Mouse (Mus musculus): ENCODE results near the gene Nup214. TPM values are rescaled to one million over a fixed set of nuclear protein-coding genes. Genes with fewer than 3 reads are reported as not detected.

Gene Nup214
- polyA plus RNA-seq, 1 experiment from 2014 or later: 94.7 TPM

DNA sequence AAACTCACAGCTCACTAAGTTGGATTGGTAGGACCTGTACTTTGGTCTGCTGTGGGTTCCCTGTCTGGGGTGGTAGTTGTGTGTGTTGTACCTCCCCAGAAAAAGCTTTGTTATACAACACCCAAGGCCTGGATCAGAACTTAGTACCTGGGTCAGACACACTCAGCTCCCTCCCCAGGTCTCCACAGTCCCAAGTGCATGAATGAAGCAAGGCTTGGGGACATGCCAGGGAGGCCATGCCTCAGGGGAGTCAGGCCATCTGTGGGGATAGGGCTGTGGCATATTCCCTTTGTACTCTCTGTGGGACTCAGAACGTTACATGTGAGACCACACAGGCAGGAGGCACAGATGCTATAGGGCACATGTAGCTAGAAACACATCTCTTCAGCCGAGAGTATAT lies 115.9 kb downstream of the Nup214 start:
- WGBS: 79% methylated on average over 2 of the region's 2 CpGs
- no peak for ATAC-seq (replicated peaks; ENCODE audit: low FRiP score)

DNA sequence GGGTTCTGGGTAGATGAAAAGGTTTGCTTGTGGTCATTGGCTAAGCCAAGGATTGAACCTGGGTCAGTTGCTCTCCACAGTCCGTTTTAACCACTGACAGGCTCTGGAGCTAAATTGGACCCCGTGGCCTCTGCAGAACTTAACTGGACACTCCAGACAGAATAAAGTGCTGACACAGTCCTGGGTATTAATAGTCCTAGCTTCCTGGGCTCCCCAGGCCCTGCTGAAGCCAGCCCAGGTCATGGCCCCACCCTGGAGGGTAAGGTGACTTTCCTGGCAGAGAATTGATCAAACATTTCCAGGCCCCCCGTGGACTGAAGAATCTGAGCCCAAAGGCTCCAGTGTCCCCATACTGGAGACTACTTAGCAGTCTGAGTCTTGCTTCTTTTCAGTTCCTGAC lies 117.7 kb downstream of the Nup214 start:
- H3K27ac ChIP-seq: no peak overlapping the region
- no peak overlapping the region for H3K4me3 ChIP-seq (replicated peaks)
- peaks cover 24% of the 10 kb centered on the region for H3K4me1 ChIP-seq
- H3K9me3 ChIP-seq (replicated peaks): no peaks in the 10 kb centered on the region
- H3K4me2 ChIP-seq: no peak overlapping the region
- no peak for ATAC-seq (replicated peaks; ENCODE audit: low FRiP score)
- WGBS: 74% methylated on average over 3 of the region's 3 CpGs
- H3K9ac ChIP-seq: no peak overlapping the region
- no peaks in the 10 kb centered on the region for H3K36me3 ChIP-seq
- H3K27me3 ChIP-seq: peaks cover 53% of the 10 kb centered on the region

More for the DNA sequence above, 115.9 kb downstream of the Nup214 start:
- Histone ChIP-seq H3K4me2 (no peak overlapping the region), H3K9ac (no peak overlapping the region), H3K4me1 (peaks cover 13% of the 10 kb centered on the region), H3K36me3 (no peaks in the 10 kb centered on the region), H3K4me3 (replicated peaks) (no peak overlapping the region), H3K27ac (no peak overlapping the region), H3K27me3 (peaks cover 72% of the 10 kb centered on the region), H3K9me3 (replicated peaks) (no peaks in the 10 kb centered on the region)

DNA sequence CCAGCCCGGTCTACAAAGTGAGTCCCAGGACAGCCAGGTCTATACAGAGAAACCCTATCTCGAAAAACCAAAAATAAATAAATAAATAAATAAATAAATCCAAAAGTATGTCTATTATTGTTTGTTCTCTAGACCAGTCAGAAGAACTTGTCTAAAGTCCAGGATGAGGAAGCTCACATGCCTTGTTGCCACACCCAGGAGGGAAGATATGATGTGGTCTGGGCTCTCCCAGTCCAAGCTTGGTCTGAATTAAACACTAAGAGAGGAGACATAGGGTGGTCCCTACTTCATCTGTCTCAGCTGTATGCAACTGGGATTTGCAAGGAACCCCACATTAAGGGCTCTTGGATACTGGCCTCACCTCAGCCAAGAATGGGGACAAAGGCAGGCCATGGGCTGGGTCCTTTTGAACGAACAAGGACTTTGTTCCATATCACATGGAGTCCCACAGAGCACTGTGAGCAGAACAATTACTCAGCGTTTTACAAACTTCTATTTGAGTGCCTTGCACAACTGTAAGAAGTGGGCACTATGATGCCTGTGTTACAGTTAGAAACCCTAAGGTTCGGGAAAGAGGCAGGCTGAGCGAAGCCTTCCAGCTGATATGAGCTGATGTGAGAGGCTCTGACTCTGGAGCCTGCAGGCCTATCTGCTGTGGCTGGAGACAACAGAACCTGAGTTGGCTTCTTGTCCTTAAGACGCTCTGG lies 119.9 kb downstream of the Nup214 start:
- no peak for ATAC-seq (replicated peaks; ENCODE audit: low FRiP score)
- 89% methylated on average over 7 of the region's 7 CpGs for WGBS
- H3K27ac ChIP-seq: no peak overlapping the region
- no peak overlapping the region for H3K4me3 ChIP-seq (replicated peaks)
- H3K4me2 ChIP-seq: no peak overlapping the region
- H3K9ac ChIP-seq: no peak overlapping the region
- H3K4me1 ChIP-seq: peaks cover 13% of the 10 kb centered on the region
- no peaks in the 10 kb centered on the region for H3K36me3 ChIP-seq
- H3K9me3 ChIP-seq (replicated peaks): no peaks in the 10 kb centered on the region
- H3K27me3 ChIP-seq: peaks cover 31% of the 10 kb centered on the region

DNA sequence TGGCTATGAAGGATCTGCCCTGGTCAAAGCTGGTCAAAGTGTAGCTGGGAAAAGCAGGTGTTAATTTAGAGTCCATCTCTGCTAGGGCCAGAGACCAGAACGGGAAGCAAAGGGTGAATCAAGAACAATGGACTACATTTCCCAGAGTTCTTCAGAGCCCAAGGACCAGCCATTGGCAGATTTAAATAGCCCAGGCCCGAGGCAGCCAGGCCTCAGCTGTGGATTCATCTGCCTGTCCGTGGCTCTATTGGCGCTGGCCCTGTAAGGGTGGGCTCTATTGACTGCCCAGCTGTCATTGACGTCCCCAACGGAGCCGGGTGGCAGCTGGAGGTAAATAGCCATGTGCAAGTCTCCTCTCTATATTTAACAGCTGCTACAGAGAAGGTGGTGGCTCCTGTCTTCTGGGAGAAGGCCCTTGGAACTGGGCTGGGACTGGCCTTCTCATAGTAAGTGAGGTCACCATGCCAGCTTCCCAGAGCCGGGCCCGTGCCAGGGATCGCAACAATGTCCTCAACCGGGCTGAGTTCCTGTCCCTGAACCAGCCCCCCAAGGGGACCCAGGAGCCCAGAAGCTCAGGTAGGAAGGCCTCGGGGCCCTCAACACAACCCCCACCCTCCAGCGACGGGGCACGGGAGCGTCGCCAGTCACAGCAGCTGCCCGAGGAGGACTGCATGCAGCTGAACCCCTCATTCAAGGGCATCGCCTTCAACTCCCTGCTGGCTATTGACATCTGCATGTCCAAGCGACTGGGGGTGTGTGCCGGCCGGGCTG lies 121.3 kb downstream of the Nup214 start, which contains the start of gene Plpp7:
TSS of gene Plpp7 (plus strand) at position 178 of the 771 bp plus-strand sequence.
- Histone ChIP-seq H3K4me1 (peaks cover 11% of the 10 kb centered on the region), H3K9ac (peak within 1 kb of the TSS; percentile 42), H3K27me3 (peaks cover 18% of the 10 kb centered on the region), H3K4me2 (peak within 1 kb of the TSS; percentile 57), H3K4me3 (replicated peaks) (peak within 1 kb of the TSS; percentile 42), H3K9me3 (replicated peaks) (no peaks in the 10 kb centered on the region), H3K27ac (no peak within 1 kb of the TSS), H3K36me3 (no peaks in the 10 kb centered on the region)
- 55% methylated on average over 22 of the region's 22 CpGs for WGBS
- peak; percentile 45; the same call in 1 of the 2 replicates for ATAC-seq (replicated peaks; ENCODE audit: low FRiP score)

DNA sequence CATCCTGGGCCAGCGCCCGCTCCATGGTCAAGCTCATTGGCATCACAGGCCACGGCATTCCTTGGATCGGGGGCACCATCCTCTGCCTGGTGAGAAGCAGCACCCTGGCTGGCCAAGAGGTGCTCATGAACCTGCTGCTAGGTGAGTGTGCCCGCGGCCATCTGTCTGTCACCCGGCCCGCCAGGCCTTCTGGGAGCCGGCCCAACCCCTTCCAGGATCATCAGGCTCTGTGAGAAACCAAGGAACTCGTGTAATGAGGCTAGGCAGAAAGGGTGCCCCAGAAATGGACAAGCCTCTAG lies 121.8 kb downstream of the Nup214 start:
- ATAC-seq (replicated peaks; ENCODE audit: low FRiP score): 0 out of 2 replicates have a peak, but pooled peaks have one; percentile 33
- WGBS: 81% methylated on average over 10 of the region's 10 CpGs
- no peaks in the 10 kb centered on the region for H3K36me3 ChIP-seq

DNA sequence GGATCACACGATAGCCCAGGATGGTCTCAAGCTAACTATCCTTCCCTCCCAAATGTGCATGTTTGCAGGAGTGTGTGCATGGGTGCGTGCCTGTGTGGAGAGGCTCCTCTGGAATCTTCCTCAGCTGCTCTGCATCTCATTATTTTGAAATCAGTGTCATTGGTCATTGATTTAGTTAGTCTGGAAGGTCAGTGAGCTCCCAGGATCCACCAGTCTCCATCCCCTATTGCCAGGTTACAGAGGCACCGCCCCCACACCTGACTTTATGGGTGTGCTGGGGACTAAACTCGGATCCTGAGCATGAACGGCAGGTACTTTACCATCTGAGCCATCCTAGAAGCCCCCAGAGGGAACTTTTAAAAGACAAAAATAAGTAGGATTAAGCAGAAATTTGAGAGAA lies 128.7 kb downstream of the Nup214 start:
- Histone ChIP-seq H3K9me3 (replicated peaks) (no peaks in the 10 kb centered on the region), H3K4me1 (peaks cover 13% of the 10 kb centered on the region), H3K9ac (no peak overlapping the region), H3K4me3 (replicated peaks) (peak overlapping the region; percentile 18), H3K36me3 (no peaks in the 10 kb centered on the region), H3K27me3 (no peaks in the 10 kb centered on the region), H3K4me2 (peak overlapping the region; percentile 33), H3K27ac (no peak overlapping the region)
- ATAC-seq (replicated peaks; ENCODE audit: low FRiP score): no peak
- 43% methylated on average over 5 of the region's 5 CpGs for WGBS

More for the DNA sequence above, 121.8 kb downstream of the Nup214 start:
- Histone ChIP-seq H3K27ac (no peak overlapping the region), H3K4me1 (peaks cover 11% of the 10 kb centered on the region), H3K9me3 (replicated peaks) (no peaks in the 10 kb centered on the region), H3K4me3 (replicated peaks) (peak overlapping the region; percentile 42), H3K4me2 (peak overlapping the region; percentile 57), H3K9ac (peak overlapping the region; percentile 42), H3K27me3 (peaks cover 12% of the 10 kb centered on the region)

DNA sequence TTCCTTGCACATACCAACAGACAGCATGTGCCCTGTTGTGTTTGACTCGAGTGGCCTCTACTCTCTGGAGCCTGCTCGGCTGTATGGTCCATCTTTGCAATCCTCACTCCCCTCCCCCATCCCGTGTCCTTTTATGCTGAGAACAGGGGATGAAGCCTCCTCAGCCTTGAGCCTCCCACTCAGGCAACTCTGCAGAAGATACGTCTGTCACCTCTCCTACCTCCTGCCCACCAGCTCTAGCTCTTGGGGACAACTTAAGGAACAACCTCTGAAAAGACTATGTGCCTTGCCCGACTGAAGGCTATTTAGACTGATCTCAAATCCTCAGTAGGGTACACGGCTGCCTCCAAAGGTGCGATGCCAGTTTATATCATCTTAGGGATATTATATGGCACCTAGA lies 129.3 kb downstream of the Nup214 start:
- Histone ChIP-seq H3K27ac (no peak overlapping the region), H3K4me1 (peaks cover 13% of the 10 kb centered on the region), H3K9me3 (replicated peaks) (no peaks in the 10 kb centered on the region), H3K27me3 (no peaks in the 10 kb centered on the region), H3K9ac (no peak overlapping the region), H3K36me3 (no peaks in the 10 kb centered on the region), H3K4me3 (replicated peaks) (peak overlapping the region; percentile 18), H3K4me2 (peak overlapping the region; percentile 33)
- no peak for ATAC-seq (replicated peaks; ENCODE audit: low FRiP score)
- WGBS: 77% methylated on average over 7 of the region's 7 CpGs

Small RNAs within 50 kb of the gene (microRNA-seq; reads per million reads assigned to microRNA genes)
- gene Mir7674: not detected

Other genes with a start within 250 kb of the Nup214 start
- 0.08 TPM in 1 of 2 replicates, not detected in the other for gene Qrfp, start 163.9 kb upstream of the Nup214 start, polyA plus RNA-seq (2015; fragmentation: Nextera tagmentation; extraction: Ambion mirVana)
- gene Fibcd1, start 128.4 kb upstream of the Nup214 start, polyA plus RNA-seq (2015; fragmentation: Nextera tagmentation; extraction: Ambion mirVana): 1.2 and 1.6 TPM in 2 replicates
- gene Lamc3, start 87.1 kb upstream of the Nup214 start, polyA plus RNA-seq (2015; fragmentation: Nextera tagmentation; extraction: Ambion mirVana): 3.5 and 4.5 TPM in 2 replicates
- gene Aif1l, start 24.3 kb upstream of the Nup214 start, polyA plus RNA-seq (2015; fragmentation: Nextera tagmentation; extraction: Ambion mirVana): 75.5 and 76.3 TPM in 2 replicates
- 1.6 and 2.3 TPM in 2 replicates for gene Fam78a, start 110.4 kb downstream of the Nup214 start, polyA plus RNA-seq (2015; fragmentation: Nextera tagmentation; extraction: Ambion mirVana)
- gene Plpp7, start 121.1 kb downstream of the Nup214 start, polyA plus RNA-seq (2015; fragmentation: Nextera tagmentation; extraction: Ambion mirVana): 4.4 and 7.1 TPM in 2 replicates
- 49.2 and 49.7 TPM in 2 replicates for gene Prrc2b, start 176.6 kb downstream of the Nup214 start, polyA plus RNA-seq (2015; fragmentation: Nextera tagmentation; extraction: Ambion mirVana)

Data from kidney, embryonic 15.5 days (tissue).